Mouse (Mus musculus) midbrain, postnatal 0 days (tissue): ENCODE data around the gene Smarca2. TPM values are rescaled to one million over a fixed set of nuclear protein-coding genes. Genes with fewer than 3 reads are reported as not detected.
A peak's percentile ranks its signal among the peaks of the same experiment; 100 is the strongest.
"Not testable (repeated sequence)": the region's sequence is repeated elsewhere in the genome, so short reads cannot be mapped to it uniquely, and the experiment has no call there.

Source experiments
- ATAC-seq: fragments of 200-750 bp; cut with Nextera tagmentation; 2 replicates; pipeline ENCODE4 v1.8.0; 2017; ENCODE audit warnings: moderate number of reproducible peaks, mild to moderate bottlenecking, moderate TSS enrichment, moderate library complexity; ENCODE audit not compliant: low FRiP score
- DNase-seq: peaks from one replicate; pipeline ENCODE4 v3.0.0-alpha.2; 2015; ENCODE audit warnings: low spot score
- H3K27ac ChIP-seq: fragments of 300-500 bp; sonication (generic); 2 replicates; pipeline ENCODE4 v1.5.1; 2014; ENCODE audit warnings: low read depth, mild to moderate bottlenecking, low read length, mixed read lengths
- H3K27me3 ChIP-seq: fragments of 300-500 bp; sonication (generic); 2 replicates; pipeline ENCODE4 v1.6.1; 2014; ENCODE audit warnings: low read length, control low read depth, mixed read lengths; ENCODE audit not compliant: insufficient read depth
- H3K36me3 ChIP-seq: fragments of 300-500 bp; sonication (generic); 2 replicates; pipeline ENCODE4 v1.6.1; 2014; ENCODE audit warnings: low read length, control low read depth, mixed read lengths; ENCODE audit not compliant: insufficient read depth
- H3K4me1 ChIP-seq: fragments of 300-500 bp; sonication (generic); 2 replicates; pipeline ENCODE4 v1.6.1; 2014; ENCODE audit warnings: mild to moderate bottlenecking, control low read depth, antibody characterized with exemption, low read length, mixed read lengths; ENCODE audit not compliant: insufficient read depth
- H3K4me2 ChIP-seq: fragments of 300-500 bp; sonication (generic); 2 replicates; pipeline ENCODE4 v1.6.1; 2014; ENCODE audit warnings: low read depth, mild to moderate bottlenecking, low read length, mixed read lengths; ENCODE audit not compliant: poor library complexity, severe bottlenecking
- H3K4me3 ChIP-seq: fragments of 300-500 bp; sonication (generic); 2 replicates; pipeline ENCODE4 v1.5.1; 2014; ENCODE audit warnings: low read depth, mild to moderate bottlenecking, low read length, moderate library complexity
- H3K9ac ChIP-seq: fragments of 300-500 bp; sonication (generic); replicated peaks from 2 replicates; pipeline ENCODE4 v1.6.1; 2014; ENCODE audit warnings: mild to moderate bottlenecking, low read length, moderate library complexity, mixed read lengths; ENCODE audit not compliant: poor library complexity, severe bottlenecking
- H3K9me3 ChIP-seq: fragments of 300-500 bp; sonication (generic); 2 replicates; pipeline ENCODE4 v1.6.1; 2016; ENCODE audit warnings: low read length, control low read depth
- CTCF ChIP-seq: IDR thresholded peaks from 2 replicates; pipeline ENCODE4 v1.5.1; 2016; ENCODE audit warnings: antibody characterized with exemption, mild to moderate bottlenecking
- WGBS: fragments of 180-500 bp; shearing (Covaris S2); extraction: QIAGEN DNeasy Blood & Tissue Kit; methylation state at CpG from one replicate; pipeline ENCODE4 v1.1.7; 2014; 5-methylcytosine and 5-hydroxymethylcytosine counted together
- polyA plus RNA-seq: library from polyadenylated mRNA; unstranded; fragments of >200 nt; fragmentation: Nextera tagmentation; extraction: Ambion mirVana; gene quantifications from 2 replicates; pipeline ENCODE4 v1.2.1, GENCODE M21; 2015
- total RNA-seq: library from RNA; depleted of rRNA; stranded (reverse); fragments of >200 nt; gene quantifications from 2 replicates; pipeline ENCODE4 v1.2.3, GENCODE M21; 2014

The Smarca2 gene
- total and polyA plus RNA-seq, 2 experiments from 2014 or later, result 138 to 146 TPM

GRCm38 (mm10) chr19:26731809-26732208 is 127.0 kb downstream of the Smarca2 start:
- peak; percentile 76 for DNase-seq
- H3K4me3 ChIP-seq, result no peak overlapping the region
- no peaks in the 10 kb centered on the region for H3K36me3 ChIP-seq
- ATAC-seq, result 0 out of 2 replicates have a peak, but pooled peaks have one; percentile 54
- 1% methylated on average over 4 of the region's 4 CpGs for WGBS
- H3K4me1 ChIP-seq, result no peaks in the 10 kb centered on the region
- no peaks in the 10 kb centered on the region for H3K27me3 ChIP-seq
- no peaks in the 10 kb centered on the region for H3K9me3 ChIP-seq
- TF ChIP-seq CTCF, result peak; percentile 77
- no peak overlapping the region for H3K4me2 ChIP-seq
- H3K9ac ChIP-seq, result no peak overlapping the region
- no peak overlapping the region for H3K27ac ChIP-seq

GRCm38 (mm10) chr19:26733055-26733454 is 128.2 kb downstream of the Smarca2 start:
- WGBS, result 69% methylated on average over 2 of the region's 2 CpGs
- H3K27ac ChIP-seq, result no peak overlapping the region
- H3K4me1 ChIP-seq, result no peaks in the 10 kb centered on the region
- no peak for TF ChIP-seq CTCF
- ATAC-seq (no peak), DNase-seq (no peak)
- H3K4me2 ChIP-seq, result no peak overlapping the region
- H3K27me3 ChIP-seq, result no peaks in the 10 kb centered on the region
- H3K4me3 ChIP-seq, result no peak overlapping the region
- no peaks in the 10 kb centered on the region for H3K9me3 ChIP-seq
- no peak overlapping the region for H3K9ac ChIP-seq
- no peaks in the 10 kb centered on the region for H3K36me3 ChIP-seq

DNA sequence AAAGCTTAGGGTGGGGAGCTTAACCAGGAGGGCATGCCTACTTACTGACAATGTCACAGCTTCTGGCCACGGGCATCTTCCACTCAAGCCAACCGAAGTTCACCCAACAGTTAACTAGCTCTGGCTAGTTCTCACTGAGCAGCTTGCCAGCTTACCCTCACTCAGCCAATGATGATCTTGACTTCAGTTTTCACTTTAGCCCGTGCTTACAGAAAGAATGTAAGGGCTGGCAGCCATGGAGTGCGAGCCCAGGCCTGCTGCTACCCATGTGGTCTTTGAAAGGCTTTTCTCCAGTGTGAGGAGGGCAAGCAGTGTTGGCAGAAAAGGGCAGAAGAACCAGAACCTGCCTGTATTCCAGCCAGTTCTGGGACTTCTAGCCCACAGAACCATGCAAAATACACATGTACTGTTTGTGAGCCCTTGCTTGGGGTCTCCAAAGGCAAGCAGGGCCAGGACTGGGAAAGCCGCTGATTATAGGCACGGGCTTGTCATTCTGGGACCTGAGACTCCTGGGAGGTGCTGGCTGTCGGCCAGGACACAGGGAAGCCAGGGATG is 128.8 kb downstream of the Smarca2 start:
- no peak overlapping the region for H3K4me3 ChIP-seq
- H3K36me3 ChIP-seq, result no peaks in the 10 kb centered on the region
- no peak overlapping the region for H3K9ac ChIP-seq
- no peak for ATAC-seq
- H3K9me3 ChIP-seq, result no peaks in the 10 kb centered on the region
- no peak for TF ChIP-seq CTCF
- no peaks in the 10 kb centered on the region for H3K27me3 ChIP-seq
- 55% methylated on average over 7 of the region's 7 CpGs for WGBS
- H3K4me1 ChIP-seq, result no peaks in the 10 kb centered on the region
- DNase-seq, result peak; percentile 37
- H3K27ac ChIP-seq, result no peak overlapping the region
- H3K4me2 ChIP-seq, result no peak overlapping the region

- Histone ChIP-seq H3K9ac (no peak overlapping the region), H3K4me1 (no peaks in the 10 kb centered on the region), H3K9me3 (no peaks in the 10 kb centered on the region), H3K4me2 (no peak overlapping the region), H3K27me3 (no peaks in the 10 kb centered on the region), H3K36me3 (no peaks in the 10 kb centered on the region), H3K4me3 (no peak overlapping the region), H3K27ac (0 out of 2 replicates have a peak overlapping the region, but pooled peaks have one; percentile 26)
- ATAC-seq (no peak; the same call in 1 of the 2 replicates), DNase-seq (peak; percentile 46)
- WGBS, result 60% methylated on average over 10 of the region's 10 CpGs
- no peak for TF ChIP-seq CTCF
Measured at GRCm38 (mm10) chr19:26734704-26735109, 129.9 kb downstream of the Smarca2 start.

DNA sequence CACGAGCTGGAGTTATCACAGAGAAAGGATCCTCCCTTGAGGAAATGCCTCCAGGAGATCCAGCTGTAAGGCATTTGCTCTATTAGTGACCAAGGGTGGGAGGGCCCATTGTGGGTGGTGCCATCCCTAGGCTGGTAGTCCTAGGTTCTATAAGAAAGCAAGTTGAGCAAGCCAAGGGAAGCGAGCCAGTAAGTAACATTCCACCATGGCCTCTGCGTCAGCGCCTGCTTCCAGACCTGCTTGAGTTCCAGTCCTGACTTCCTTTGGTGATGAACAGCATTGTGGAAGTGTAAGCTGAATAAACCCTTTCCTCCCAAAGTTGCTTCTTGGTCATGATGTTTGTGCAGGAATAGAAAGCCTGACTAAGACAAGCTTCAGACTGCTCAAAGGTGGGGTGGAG is 140.2 kb downstream of the Smarca2 start:
- not testable (repeated sequence) for H3K36me3 ChIP-seq, H3K27ac ChIP-seq, H3K4me2 ChIP-seq, H3K9me3 ChIP-seq, DNase-seq, H3K4me1 ChIP-seq, ATAC-seq, H3K4me3 ChIP-seq, H3K9ac ChIP-seq, H3K27me3 ChIP-seq
- WGBS, result 95% methylated on average over 4 of the region's 4 CpGs

GRCm38 (mm10) chr19:26745567-26745966 is 140.7 kb downstream of the Smarca2 start:
- DNase-seq (no peak), ATAC-seq (no peak)
- no peaks in the 10 kb centered on the region for H3K27me3 ChIP-seq
- H3K4me2 ChIP-seq, result no peak overlapping the region
- H3K9ac ChIP-seq, result no peak overlapping the region
- no peak overlapping the region for H3K27ac ChIP-seq
- no peaks in the 10 kb centered on the region for H3K9me3 ChIP-seq
- peaks cover 5% of the 10 kb centered on the region; the same call in 1 of the 2 replicates for H3K4me1 ChIP-seq
- no peak for TF ChIP-seq CTCF
- WGBS, result 91% methylated on average over 7 of the region's 7 CpGs
- no peaks in the 10 kb centered on the region for H3K36me3 ChIP-seq
- H3K4me3 ChIP-seq, result no peak overlapping the region
